Mouse (Mus musculus): ENCODE measurements around the gene Anp32e.
"Not testable (repeated sequence)": the region's sequence is repeated elsewhere in the genome, so short reads cannot be mapped to it uniquely, and the experiment has no call there.

The Anp32e gene

DNA sequence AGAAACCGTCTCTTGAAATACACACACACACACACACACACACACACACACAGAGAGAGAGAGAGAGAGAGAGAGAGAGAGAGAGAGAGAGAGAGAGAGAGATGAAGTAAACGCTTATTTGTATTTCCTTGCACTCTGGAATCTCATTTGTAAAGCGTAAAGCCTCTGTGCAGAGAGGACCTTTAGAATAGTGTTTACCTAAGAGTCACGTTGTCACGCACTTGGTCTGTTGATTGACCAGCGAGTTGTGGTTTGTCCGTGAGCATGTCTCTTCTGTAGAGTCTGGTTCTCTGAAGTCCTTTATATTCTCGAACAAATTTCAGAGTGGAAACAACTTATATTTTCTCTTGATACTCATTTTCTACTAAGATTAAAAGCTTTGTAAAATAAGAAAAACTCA lies 15.7 kb downstream of the Anp32e start:
- no peak for DNase-seq (ENCODE audit: low spot score)

DNA sequence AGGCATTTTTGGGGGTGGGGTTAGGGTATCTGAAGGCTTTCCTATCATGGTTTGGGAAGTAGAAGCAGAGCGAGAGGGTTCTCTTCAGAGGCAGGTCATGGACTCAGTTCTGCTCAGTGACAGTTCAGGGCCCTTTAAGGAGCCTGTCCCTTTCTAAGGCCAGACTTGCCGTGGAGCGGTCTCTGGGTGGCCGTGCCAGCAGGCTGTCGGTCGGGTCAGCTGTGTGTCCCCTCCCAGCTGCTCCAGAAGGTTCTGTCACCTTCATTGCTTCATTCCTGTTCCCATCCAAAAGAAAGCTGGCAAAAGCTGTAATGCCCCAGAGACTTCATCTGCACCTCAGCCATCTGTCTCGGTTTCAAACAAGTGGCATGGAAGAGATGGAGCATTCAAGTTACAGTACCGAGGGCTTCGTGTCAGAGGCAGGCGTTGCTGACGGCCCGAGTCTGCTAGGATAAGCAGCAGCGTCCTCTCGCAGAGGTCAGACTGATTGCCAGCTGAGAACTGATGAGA lies 16.7 kb downstream of the Anp32e start:
- no peak for DNase-seq (ENCODE audit: low spot score)

DNA sequence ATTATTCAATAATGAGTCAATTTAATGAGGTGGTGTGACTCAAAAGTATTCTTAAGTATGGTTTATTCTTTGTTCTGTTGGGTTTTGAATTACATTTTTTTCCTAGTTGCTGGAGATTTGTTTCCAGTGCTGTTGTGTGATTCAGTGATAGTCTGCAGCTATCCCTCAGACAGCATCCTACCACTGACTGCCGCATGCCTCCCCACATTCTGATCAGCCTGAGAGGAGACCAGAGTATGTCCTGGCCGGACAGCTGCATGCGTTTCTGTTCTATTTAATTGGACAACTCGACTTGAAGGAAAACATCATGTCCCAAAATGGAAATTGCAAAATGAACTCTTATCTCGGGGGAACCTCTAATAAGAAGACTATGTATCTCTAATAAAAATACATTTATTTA lies 19.3 kb downstream of the Anp32e start:
- DNase-seq (ENCODE audit: low spot score), result no peak

- peak; percentile 92 for DNase-seq (ENCODE audit: low spot score)
Measured at GRCm38 (mm10) chr3:95950763-95951551, 21.9 kb downstream of the Anp32e start.

- not testable (repeated sequence) for DNase-seq (ENCODE audit: low spot score)
Measured at GRCm38 (mm10) chr3:95951566-95951965, 22.5 kb downstream of the Anp32e start.

GRCm38 (mm10) chr3:95953023-95953422 lies 24.0 kb downstream of the Anp32e start:
- no peak for DNase-seq (ENCODE audit: low spot score)

- DNase-seq (ENCODE audit: low spot score), result no peak
Measured at GRCm38 (mm10) chr3:95953522-95953921, 24.5 kb downstream of the Anp32e start.

- DNase-seq (ENCODE audit: low spot score), result not testable (repeated sequence)
Measured at GRCm38 (mm10) chr3:95954648-95955173, 25.7 kb downstream of the Anp32e start.

DNA sequence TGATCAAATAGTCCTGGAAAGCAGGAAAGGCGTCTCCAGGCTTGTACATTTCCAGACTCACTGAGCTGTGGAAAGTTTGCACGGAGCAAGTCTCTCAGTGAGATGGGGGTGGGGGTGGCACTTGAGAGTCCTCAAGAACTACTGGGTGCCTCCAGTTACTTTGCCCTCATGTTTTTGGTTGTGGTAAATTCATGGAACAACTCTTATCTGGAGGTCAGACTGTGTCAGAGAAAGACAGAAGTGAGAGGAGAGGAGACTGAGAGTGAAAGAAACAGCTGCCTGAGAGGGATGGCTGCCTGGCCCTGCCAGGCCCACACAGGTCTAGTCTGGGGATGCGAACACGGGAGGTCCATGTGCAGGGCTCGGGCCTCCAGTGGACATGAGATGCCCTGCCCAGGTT lies 26.3 kb downstream of the Anp32e start:
- no peak for DNase-seq (ENCODE audit: low spot score)

- DNase-seq (ENCODE audit: low spot score), result peak; percentile 60
Measured at GRCm38 (mm10) chr3:95957359-95958148, 28.5 kb downstream of the Anp32e start.

GRCm38 (mm10) chr3:95959082-95959481 lies 30.0 kb downstream of the Anp32e start:
- no peak for DNase-seq (ENCODE audit: low spot score)

DNA sequence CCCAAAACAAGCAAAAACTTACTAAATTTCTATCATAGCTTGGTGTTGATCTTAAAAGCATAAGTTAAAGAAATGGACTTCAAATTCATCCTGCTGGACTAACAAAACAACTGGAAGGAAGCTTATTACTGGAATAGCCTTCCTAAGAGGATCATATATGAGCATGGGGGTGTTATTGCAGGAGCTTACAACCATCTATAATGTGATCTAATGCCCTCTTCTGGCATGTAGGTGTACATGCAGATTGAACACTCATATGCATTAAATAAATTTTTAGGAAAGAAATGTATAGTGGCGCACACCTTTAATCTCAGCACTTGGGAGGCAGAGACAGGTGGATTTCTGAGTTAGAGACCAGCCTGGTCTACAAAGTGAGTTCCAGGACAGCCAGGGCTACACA lies 30.8 kb downstream of the Anp32e start:
- DNase-seq (ENCODE audit: low spot score), result no peak

- not testable (repeated sequence) for DNase-seq (ENCODE audit: low spot score)
Measured at GRCm38 (mm10) chr3:95962182-95962581, 33.1 kb downstream of the Anp32e start.

GRCm38 (mm10) chr3:95963230-95963629 lies 34.2 kb downstream of the Anp32e start:
- DNase-seq (ENCODE audit: low spot score), result no peak

GRCm38 (mm10) chr3:95963681-95964080 lies 34.6 kb downstream of the Anp32e start:
- DNase-seq (ENCODE audit: low spot score), result no peak

- peak; percentile 50 for DNase-seq (ENCODE audit: low spot score)
Measured at GRCm38 (mm10) chr3:95965518-95966451, 36.7 kb downstream of the Anp32e start.

- DNase-seq (ENCODE audit: low spot score), result no peak
Measured at GRCm38 (mm10) chr3:95969277-95969676, 40.2 kb downstream of the Anp32e start.

DNA sequence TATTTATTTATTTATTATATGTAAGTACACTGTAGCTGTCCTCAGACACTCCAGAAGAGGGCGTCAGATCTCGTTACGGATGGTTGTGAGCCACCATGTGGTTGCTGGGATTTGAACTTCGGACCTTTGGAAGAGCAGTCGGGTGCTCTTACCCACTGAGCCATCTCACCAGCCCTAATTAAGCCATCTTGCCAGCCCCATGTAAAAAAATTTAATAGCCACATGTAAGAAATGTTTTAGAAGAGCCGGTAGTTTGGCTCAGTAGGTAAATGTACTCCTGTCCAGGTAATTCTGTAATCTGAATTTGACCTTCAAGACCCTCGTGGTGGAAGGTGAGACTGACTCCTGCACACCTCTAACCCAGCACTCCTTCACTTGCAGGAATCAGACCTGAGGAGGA lies 41.6 kb downstream of the Anp32e start:
- not testable (repeated sequence) for DNase-seq (ENCODE audit: low spot score)

DNA sequence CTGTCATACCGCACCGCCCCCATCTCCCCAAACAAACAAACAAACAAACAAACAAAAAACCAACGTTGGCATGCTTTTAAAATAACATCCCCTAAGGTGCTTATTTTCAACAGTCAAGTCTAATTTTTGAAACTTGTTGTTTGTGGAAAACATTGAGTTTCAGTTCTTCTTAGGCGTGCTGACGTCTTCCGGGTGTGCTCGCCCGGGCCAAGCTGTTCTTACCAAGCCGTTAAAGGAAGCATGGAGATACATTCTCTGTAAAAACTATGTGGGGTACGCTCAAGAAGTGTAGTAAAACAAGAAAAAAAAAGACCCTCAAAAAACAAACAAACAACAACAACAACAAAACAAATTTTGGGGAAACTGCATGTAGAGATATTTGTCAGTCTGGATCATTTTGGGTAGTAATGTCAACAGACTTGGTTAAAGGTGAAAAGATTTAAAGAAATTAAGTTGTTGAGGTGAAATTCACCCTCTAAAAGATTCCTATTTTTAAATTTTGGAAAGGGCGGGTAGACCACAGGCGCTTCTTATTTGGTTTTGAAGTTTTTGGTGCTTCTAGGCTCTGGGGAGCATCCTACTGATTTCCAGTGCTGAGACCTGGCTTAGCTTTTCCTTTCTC lies 43.3 kb downstream of the Anp32e start:
- no peak for DNase-seq (ENCODE audit: low spot score)

DNA sequence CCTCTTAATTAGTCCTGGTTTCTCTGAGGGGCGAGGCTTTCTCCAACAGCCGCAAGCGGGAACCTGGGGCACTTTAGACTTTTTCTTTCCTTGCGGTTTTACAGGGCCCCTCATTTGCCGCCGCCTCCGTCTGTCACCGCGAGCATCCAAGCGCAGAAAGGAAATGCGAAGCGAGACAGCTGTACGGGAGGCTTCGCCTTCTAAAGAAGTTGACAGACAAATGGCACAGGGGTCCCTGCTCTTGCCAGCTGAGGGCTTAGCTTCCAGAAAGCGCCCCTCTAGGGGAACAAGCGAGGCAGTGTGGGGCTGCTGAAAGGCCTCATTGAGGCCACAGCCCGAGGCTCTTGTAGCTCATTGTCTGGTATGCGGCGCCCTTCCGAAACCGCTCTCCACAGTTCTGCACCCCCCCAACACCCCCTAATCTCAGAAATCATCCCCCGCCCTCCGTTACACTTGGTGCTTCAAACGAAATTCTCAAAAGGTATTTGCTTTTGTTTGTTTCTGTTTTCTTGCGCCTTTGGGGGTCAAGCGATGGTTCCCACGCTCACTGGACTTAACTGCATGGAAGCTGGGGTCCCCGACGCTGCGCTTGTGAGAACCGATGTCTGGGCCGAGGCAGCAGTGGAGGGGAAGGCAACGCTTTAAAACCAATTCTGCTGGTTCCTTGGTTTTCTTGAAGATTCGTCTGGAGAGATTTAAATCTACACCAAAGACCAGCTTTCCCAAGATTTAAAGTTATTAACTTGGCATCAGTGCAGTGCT lies 44.0 kb downstream of the Anp32e start:
- peak; percentile 43 for DNase-seq (ENCODE audit: low spot score)
